Mouse (Mus musculus): Measurements from ENCODE around the gene Apba3. TPM values are rescaled to one million over a fixed set of nuclear protein-coding genes. Genes with fewer than 3 reads are reported as not detected.

Gene Apba3
- total RNA-seq, 2 experiments from 2014 or later, result 85.5 to 97.2 TPM

Small RNA genes within 50 kb of the gene (microRNA-seq; reads per million reads assigned to microRNA genes)
- gene Mir3057, result 23.1 to 44.1 reads per million in 2 experiments

Other genes starting within 250 kb of the Apba3 start
- under 1 TPM in 1 of 2 experiments, not detected in 1; 0.10 TPM for gene Diras1, start 241.3 kb upstream of the Apba3 start, total RNA-seq (2021)
- 10 to 100 TPM; 13.6 to 14.8 TPM for gene Slc39a3, start 229.5 kb upstream of the Apba3 start, total RNA-seq (2021)
- 10 to 100 TPM; 91.5 to 93.3 TPM for gene Sgta, start 206.8 kb upstream of the Apba3 start, total RNA-seq (2021)
- gene Thop1, start 196.9 kb upstream of the Apba3 start, total RNA-seq (2021), result 10 to 100 TPM; 10.3 to 10.9 TPM
- under 1 TPM; 0.69 to 0.90 TPM for gene Creb3l3, start 168.1 kb upstream of the Apba3 start, total RNA-seq (2021)
- 100 to 1,000 TPM; 115 to 122 TPM for gene Map2k2, start 161.0 kb upstream of the Apba3 start, total RNA-seq (2021)
- 10 to 100 TPM; 40.8 to 43.2 TPM for gene Zbtb7a, start 131.7 kb upstream of the Apba3 start, total RNA-seq (2021)
- 10 to 100 TPM; 15.2 to 18.3 TPM for gene Pias4, start 99.0 kb upstream of the Apba3 start, total RNA-seq (2021)
- 1,000 to 10,000 TPM; 1,113 to 1,165 TPM for gene Eef2, start 90.3 kb upstream of the Apba3 start, total RNA-seq (2021)
- gene Dapk3, start 84.0 kb upstream of the Apba3 start, total RNA-seq (2021), result 10 to 100 TPM; 28.4 to 29.2 TPM
- not detected for gene 4930442H23Rik, start 83.1 kb upstream of the Apba3 start, total RNA-seq (2021)
- gene Nmrk2, start 64.9 kb upstream of the Apba3 start, total RNA-seq (2021), result 1 to 10 TPM; 3.6 to 9.8 TPM
- gene Atcay, start 36.1 kb upstream of the Apba3 start, total RNA-seq (2021), result under 1 TPM; 0.12 TPM
- 1 to 10 TPM; 2.7 to 3.4 TPM for gene Zfr2, start 33.8 kb upstream of the Apba3 start, total RNA-seq (2021)
- gene Matk, start 14.0 kb upstream of the Apba3 start, total RNA-seq (2021), result under 1 TPM; 0.26 to 0.51 TPM
- 10 to 100 TPM; 83.0 to 96.2 TPM for gene Mrpl54, start within 50 bp of the Apba3 start, total RNA-seq (2021)
- gene Tjp3, start 24.6 kb downstream of the Apba3 start, total RNA-seq (2021), result under 1 TPM; 0.14 to 0.34 TPM
- gene Pip5k1c, start 26.0 kb downstream of the Apba3 start, total RNA-seq (2021), result 10 to 100 TPM; 34.8 to 36.7 TPM
- 10 to 100 TPM; 15.6 to 17.8 TPM for gene Cactin, start 54.1 kb downstream of the Apba3 start, total RNA-seq (2021)
- 1 to 10 TPM; 5.3 to 7.9 TPM for gene Tbxa2r, start 61.8 kb downstream of the Apba3 start, total RNA-seq (2021)
- gene Gipc3, start 76.3 kb downstream of the Apba3 start, total RNA-seq (2021), result 1 to 10 TPM; 5.2 to 5.5 TPM
- 10 to 100 TPM; 74.0 to 82.9 TPM for gene Hmg20b, start 83.5 kb downstream of the Apba3 start, total RNA-seq (2021)
- 10 to 100 TPM; 11.7 to 14.3 TPM for gene Mfsd12, start 90.5 kb downstream of the Apba3 start, total RNA-seq (2021)
- 1 to 10 TPM; 1.2 to 1.3 TPM for gene 4930404N11Rik, start 98.9 kb downstream of the Apba3 start, total RNA-seq (2021)
- gene Fzr1, start 111.6 kb downstream of the Apba3 start, total RNA-seq (2021), result 10 to 100 TPM; 30.5 to 32.7 TPM
- 10 to 100 TPM; 47.6 to 55.3 TPM for gene Dohh, start 117.5 kb downstream of the Apba3 start, total RNA-seq (2021)
- gene Gm48551, start 117.5 kb downstream of the Apba3 start, total RNA-seq (2021), result under 1 TPM; 0.51 to 0.84 TPM
- under 1 TPM; 0.65 to 0.83 TPM for gene Gm48552, start 122.0 kb downstream of the Apba3 start, total RNA-seq (2021)
- 1 to 10 TPM; 1.9 to 2.0 TPM for gene Smim24, start 126.1 kb downstream of the Apba3 start, total RNA-seq (2021)
- 100 to 1,000 TPM; 133 TPM for gene Nfic, start 188.7 kb downstream of the Apba3 start, total RNA-seq (2021)
- gene Celf5, start 215.7 kb downstream of the Apba3 start, total RNA-seq (2021), result under 1 TPM; 0.15 to 0.19 TPM
- gene Ncln, start 229.4 kb downstream of the Apba3 start, total RNA-seq (2021), result 10 to 100 TPM; 55.4 to 62.0 TPM
- 1 to 10 TPM in 1 of 2 experiments, under 1 TPM in 1; 0.96 to 1.2 TPM for gene S1pr4, start 233.2 kb downstream of the Apba3 start, total RNA-seq (2021)